In genomic region chr14:20315137-20315536, GRCm38 (mm10) we compare ENCODE assay signal across 48 mouse cellular contexts. TPM values are rescaled to one million over a fixed set of nuclear protein-coding genes. Genes with fewer than 3 reads are reported as not detected.
"Had no signal": no experiment of that assay in that cellular context is flagged by ENCODE, and none has a peak within 500 bp of the region (broad histone marks: within the 10 kb centered on the region; RNA-seq: fewer than 3 reads in every experiment).

No protein-coding gene starts in this region.

- H3K9me3 ChIP-seq: heart, embryonic 10.5 days; heart, embryonic 12.5 days; heart, embryonic 13.5 days; heart, embryonic 15.5 days; hindbrain, embryonic 10.5 days; hindbrain, embryonic 12.5 days; hindbrain, embryonic 13.5 days; hindbrain, embryonic 15.5 days; kidney, embryonic 15.5 days had no signal

- ATAC-seq: hindbrain, embryonic 16.5 days; inflammation-experienced regulatory T-cells, adult 6 months had no signal

- H3K9ac ChIP-seq: heart, embryonic 12.5 days; heart, embryonic 13.5 days; heart, embryonic 15.5 days; hindbrain, embryonic 12.5 days; hindbrain, embryonic 13.5 days; hindbrain, embryonic 14.5 days; hindbrain, embryonic 15.5 days; kidney, embryonic 15.5 days had no signal

- H3K27me3 ChIP-seq: heart, embryonic 12.5 days; heart, embryonic 13.5 days; heart, embryonic 15.5 days; hindbrain, embryonic 12.5 days; hindbrain, embryonic 13.5 days; hindbrain, embryonic 15.5 days; kidney, embryonic 15.5 days had no signal

- H3K4me2 ChIP-seq: heart, embryonic 11.5 days; heart, embryonic 12.5 days; heart, embryonic 13.5 days; heart, embryonic 15.5 days; hindbrain, embryonic 12.5 days; hindbrain, embryonic 13.5 days; hindbrain, embryonic 14.5 days; hindbrain, embryonic 15.5 days; kidney, embryonic 15.5 days had no signal

- H3K4me3 ChIP-seq: heart, embryonic 10.5 days; heart, embryonic 12.5 days; heart, embryonic 13.5 days; heart, embryonic 15.5 days; hindbrain, embryonic 10.5 days; hindbrain, embryonic 12.5 days; hindbrain, embryonic 13.5 days; hindbrain, embryonic 15.5 days; kidney, embryonic 15.5 days; layer of hippocampus, adult 2 months; left cerebral cortex, adult 2 months had no signal

- DNase-seq: heart, postnatal 10 days; heart, postnatal 14 days; heart, postnatal 36 days; heart, postnatal 4 days; kidney, adult 11 months; kidney, adult 18-20 months; kidney, adult 2 months; kidney, adult 8-10 months; kidney, adult 9 months; kidney, postnatal 10 days; kidney, postnatal 14 days; kidney, postnatal 25 days; kidney, postnatal 36 days; kidney, postnatal 4 days; layer of hippocampus, adult 9-11 months; layer of hippocampus, postnatal 36 days had no signal

- H3K4me1 ChIP-seq: heart, embryonic 10.5 days; heart, embryonic 12.5 days; heart, embryonic 13.5 days; heart, embryonic 15.5 days; hindbrain, embryonic 10.5 days; hindbrain, embryonic 12.5 days; hindbrain, embryonic 13.5 days; hindbrain, embryonic 15.5 days; kidney, embryonic 15.5 days had no signal

- H3K27ac ChIP-seq: heart, embryonic 10.5 days; heart, embryonic 13.5 days; heart, embryonic 15.5 days; hindbrain, embryonic 10.5 days; hindbrain, embryonic 12.5 days; hindbrain, embryonic 13.5 days; hindbrain, embryonic 14.5 days; hindbrain, embryonic 15.5 days; kidney, embryonic 15.5 days; kidney, postnatal 0 days; layer of hippocampus, adult 2 months; left cerebral cortex, adult 2 months had no signal

RNA-seq across cellular contexts. Expression of gene Kcnk16, which starts 46.1 kb away (rescaled TPM):
- total RNA-seq: heart, adult 8-10 months; heart, postnatal 10 days; heart, postnatal 14 days; heart, postnatal 25 days; heart, postnatal 36 days; heart, postnatal 4 days; hematopoietic stem cell, adult 5-6 weeks; layer of hippocampus, adult 18-20 months; layer of hippocampus, adult 2 months; layer of hippocampus, adult 8-10 months; layer of hippocampus, postnatal 10 days; layer of hippocampus, postnatal 14 days; layer of hippocampus, postnatal 25 days; layer of hippocampus, postnatal 36 days; left cerebral cortex, adult 18-20 months; left cerebral cortex, adult 2 months; left cerebral cortex, adult 8-10 months had no signal
- polyA plus RNA-seq: heart, embryonic 11.5 days; heart, embryonic 12.5 days; heart, embryonic 14.5 days; heart, embryonic 16.5 days; heart, postnatal 0 days; hindbrain, embryonic 11.5 days; hindbrain, embryonic 12.5 days; hindbrain, embryonic 13.5 days; hindbrain, embryonic 14.5 days; hindbrain, embryonic 15.5 days; inflammation-experienced regulatory T-cells, adult 6 months; kidney, adult 2 months; kidney, embryonic 14.5 days; kidney, embryonic 15.5 days; kidney, embryonic 16.5 days; kidney, postnatal 0 days had no signal
